Mouse (Mus musculus): ENCODE data around the gene Zfp574. TPM values are rescaled to one million over a fixed set of nuclear protein-coding genes. Genes with fewer than 3 reads are reported as not detected.
A peak's percentile ranks its signal among the peaks of the same experiment; 100 is the strongest.

Gene Zfp574
- polyA plus RNA-seq, 1 experiment: 46.8 TPM

GRCm38 (mm10) chr7:25105411-25106160, 33.2 kb downstream of the Zfp574 start:
- H3K4me3 ChIP-seq (replicated peaks; ENCODE audit: extremely low read depth, low read depth, low read length): no peak overlapping the region
- no peaks in the 10 kb centered on the region for H3K4me1 ChIP-seq (ENCODE audit: control insufficient read depth, insufficient read depth, low read length)
- DNase-seq: peak; percentile 75
- TF ChIP-seq CTCF (IDR thresholded peaks at IDR 0.05; ENCODE audit: insufficient read depth, low read length) (peak; percentile 78), POLR2A (IDR thresholded peaks at IDR 0.05; ENCODE audit: borderline replicate concordance, extremely low read depth, low read depth, low read length) (no peak)
- 15% methylated on average over 17 of the region's 17 CpGs for WGBS

DNA sequence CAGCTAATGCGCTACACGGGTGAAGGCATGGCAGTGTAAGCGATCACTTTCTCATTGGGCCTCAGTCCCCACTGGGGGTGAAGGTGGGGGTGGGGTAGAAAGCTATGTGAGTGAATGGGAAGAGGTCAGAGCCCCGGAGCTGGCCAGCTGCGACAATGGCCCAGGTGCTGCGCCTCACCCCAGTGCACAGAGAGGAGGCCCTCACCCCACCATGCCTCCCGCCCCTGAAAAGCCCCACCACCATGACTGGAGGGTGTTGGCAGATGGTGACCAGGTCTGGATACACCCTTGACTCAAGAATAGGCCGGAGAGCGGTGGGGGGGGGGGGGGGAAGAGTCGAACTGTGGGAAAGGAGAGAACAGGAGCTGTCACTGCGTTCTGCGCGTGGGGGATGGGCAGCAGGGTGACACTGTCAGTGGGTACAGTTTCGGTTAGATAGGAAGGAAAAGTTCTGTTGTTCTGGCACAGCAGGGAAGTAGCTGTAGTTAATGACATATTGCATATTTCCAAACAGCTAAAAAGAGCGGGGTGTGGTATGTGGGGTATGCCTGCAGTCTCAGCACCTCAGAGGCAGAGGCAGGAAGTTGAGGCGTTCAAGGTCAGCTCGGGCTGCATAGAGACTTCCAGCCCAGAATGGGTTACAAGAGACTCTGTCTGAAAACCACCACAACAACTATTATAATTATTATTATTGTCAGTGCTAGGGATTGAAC, 34.6 kb downstream of the Zfp574 start:
- Histone ChIP-seq H3K4me3 (replicated peaks; ENCODE audit: extremely low read depth, low read depth, low read length) (no peak overlapping the region), H3K4me1 (ENCODE audit: control insufficient read depth, insufficient read depth, low read length) (no peaks in the 10 kb centered on the region)
- DNase-seq: no peak
- TF ChIP-seq CTCF (IDR thresholded peaks at IDR 0.05; ENCODE audit: insufficient read depth, low read length) (no peak), POLR2A (IDR thresholded peaks at IDR 0.05; ENCODE audit: borderline replicate concordance, extremely low read depth, low read depth, low read length) (no peak)
- WGBS: 25% methylated on average over 17 of the region's 17 CpGs

DNA sequence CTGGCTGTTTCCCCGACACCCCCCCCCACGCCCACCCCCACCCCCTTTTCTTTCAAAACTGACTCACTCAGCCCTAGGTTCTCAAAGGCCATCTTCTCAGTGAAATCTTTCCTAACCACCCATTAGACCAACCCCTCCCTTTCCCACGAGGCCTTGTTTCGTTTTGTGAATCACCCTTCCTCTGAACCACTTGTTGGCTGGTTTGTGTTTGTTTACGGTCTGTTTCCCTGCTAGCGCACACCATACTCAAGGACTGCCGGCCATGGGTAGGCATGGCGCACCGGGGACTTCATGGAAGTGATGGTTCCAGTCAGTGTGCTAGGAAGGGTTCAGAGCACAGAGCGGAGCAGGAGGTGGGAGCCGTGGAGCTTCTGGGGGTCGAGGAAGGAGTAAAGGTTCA, 37.0 kb downstream of the Zfp574 start:
- 61% methylated on average over 12 of the region's 12 CpGs for WGBS
- no peaks in the 10 kb centered on the region for H3K4me1 ChIP-seq (ENCODE audit: control insufficient read depth, insufficient read depth, low read length)

GRCm38 (mm10) chr7:25110336-25110735, 38.0 kb downstream of the Zfp574 start:
- 79% methylated on average over 9 of the region's 9 CpGs for WGBS
- Histone ChIP-seq H3K4me3 (replicated peaks; ENCODE audit: extremely low read depth, low read depth, low read length) (no peak overlapping the region), H3K4me1 (ENCODE audit: control insufficient read depth, insufficient read depth, low read length) (no peaks in the 10 kb centered on the region)
- TF ChIP-seq POLR2A (IDR thresholded peaks at IDR 0.05; ENCODE audit: borderline replicate concordance, extremely low read depth, low read depth, low read length): no peak
- no peak for TF ChIP-seq CTCF (IDR thresholded peaks at IDR 0.05; ENCODE audit: insufficient read depth, low read length)
- no peak for DNase-seq

More for the DNA sequence above, 37.0 kb downstream of the Zfp574 start:
- TF ChIP-seq CTCF (IDR thresholded peaks at IDR 0.05; ENCODE audit: insufficient read depth, low read length): no peak
- no peak overlapping the region for H3K4me3 ChIP-seq (replicated peaks; ENCODE audit: extremely low read depth, low read depth, low read length)
- DNase-seq: no peak

GRCm38 (mm10) chr7:25112178-25112955, 40.0 kb downstream of the Zfp574 start:
- WGBS: 78% methylated on average over 17 of the region's 17 CpGs
- no peak overlapping the region for H3K4me3 ChIP-seq (replicated peaks; ENCODE audit: extremely low read depth, low read depth, low read length)
- H3K4me1 ChIP-seq (ENCODE audit: control insufficient read depth, insufficient read depth, low read length): no peaks in the 10 kb centered on the region
- no peak for DNase-seq
- TF ChIP-seq CTCF (IDR thresholded peaks at IDR 0.05; ENCODE audit: insufficient read depth, low read length) (no peak), POLR2A (IDR thresholded peaks at IDR 0.05; ENCODE audit: borderline replicate concordance, extremely low read depth, low read depth, low read length) (no peak)

- H3K4me1 ChIP-seq (ENCODE audit: control insufficient read depth, insufficient read depth, low read length): no peaks in the 10 kb centered on the region
- WGBS: 76% methylated on average over 16 of the region's 16 CpGs
Observed at GRCm38 (mm10) chr7:25112956-25113603, 40.7 kb downstream of the Zfp574 start.

GRCm38 (mm10) chr7:25120061-25120834, 47.9 kb downstream of the Zfp574 start:
- Histone ChIP-seq H3K4me3 (replicated peaks; ENCODE audit: extremely low read depth, low read depth, low read length) (no peak overlapping the region), H3K4me1 (ENCODE audit: control insufficient read depth, insufficient read depth, low read length) (no peaks in the 10 kb centered on the region)
- DNase-seq: no peak
- TF ChIP-seq CTCF (IDR thresholded peaks at IDR 0.05; ENCODE audit: insufficient read depth, low read length) (no peak), POLR2A (IDR thresholded peaks at IDR 0.05; ENCODE audit: borderline replicate concordance, extremely low read depth, low read depth, low read length) (no peak)
- 60% methylated on average over 25 of the region's 25 CpGs for WGBS

More at GRCm38 (mm10) chr7:25112956-25113603, 40.7 kb downstream of the Zfp574 start:
- TF ChIP-seq POLR2A (IDR thresholded peaks at IDR 0.05; ENCODE audit: borderline replicate concordance, extremely low read depth, low read depth, low read length) (no peak), CTCF (IDR thresholded peaks at IDR 0.05; ENCODE audit: insufficient read depth, low read length) (no peak)
- DNase-seq: no peak
- H3K4me3 ChIP-seq (replicated peaks; ENCODE audit: extremely low read depth, low read depth, low read length): no peak overlapping the region

DNA sequence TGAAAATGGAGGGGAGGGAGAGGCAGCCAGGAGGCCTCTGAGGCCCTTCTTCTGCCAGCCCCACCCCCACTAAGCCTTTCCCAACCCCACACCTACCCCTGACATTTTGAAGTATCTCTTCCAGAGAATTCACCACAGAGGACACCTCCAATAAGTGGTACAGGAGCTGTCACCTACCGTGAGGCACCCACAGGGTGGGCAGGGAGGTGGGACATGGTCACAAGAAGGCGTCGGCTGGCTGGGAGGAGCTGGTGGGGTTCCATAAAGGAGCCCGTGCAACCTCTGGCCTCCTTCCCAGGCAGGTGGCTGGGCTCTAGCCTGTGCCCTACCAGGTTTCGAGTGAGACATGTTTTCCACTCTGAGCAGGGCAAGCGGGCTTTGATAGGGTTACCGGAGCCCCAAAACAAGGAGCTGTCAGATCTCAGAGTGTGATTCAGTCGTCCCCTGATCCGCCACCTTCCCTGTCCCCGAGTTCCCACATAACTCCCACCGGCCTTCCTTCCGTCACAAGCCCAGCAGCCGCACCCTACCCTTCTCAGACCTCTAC, 48.9 kb downstream of the Zfp574 start:
- no peak overlapping the region for H3K4me3 ChIP-seq (replicated peaks; ENCODE audit: extremely low read depth, low read depth, low read length)
- H3K4me1 ChIP-seq (ENCODE audit: control insufficient read depth, insufficient read depth, low read length): no peaks in the 10 kb centered on the region
- 56% methylated on average over 13 of the region's 13 CpGs for WGBS
- TF ChIP-seq POLR2A (IDR thresholded peaks at IDR 0.05; ENCODE audit: borderline replicate concordance, extremely low read depth, low read depth, low read length): no peak
- TF ChIP-seq CTCF (IDR thresholded peaks at IDR 0.05; ENCODE audit: insufficient read depth, low read length): no peak
- no peak for DNase-seq

Measured in lung, adult 2 months (tissue).